Mouse (Mus musculus) left cerebral cortex, postnatal 4 days (tissue): ENCODE measurements around the gene BC049352. TPM values are rescaled to one million over a fixed set of nuclear protein-coding genes. Genes with fewer than 3 reads are reported as not detected.

Experiments
- DNase-seq: peaks from one replicate; pipeline ENCODE4 v3.0.0-alpha.2; 2022
- intact Hi-C: fragments of 180-260 bp; cut with DNase I; formaldehyde crosslinking; loops from one replicate; pipeline ENCODE4 v1.15.1; 2025
- microRNA-seq: library from miRNA; unstranded; fragments of <30 nt; microRNA quantifications from one replicate; pipeline ENCODE4 v1.2.0, GENCODE M21; 2022
- total RNA-seq, 2 experiments: library from RNA; stranded (reverse); gene quantifications; 2 replicates each; pipeline ENCODE4 v1.2.3; 2021

BC049352 gene
- total RNA-seq, 2 experiments from 2014 or later, result not detected

DNA sequence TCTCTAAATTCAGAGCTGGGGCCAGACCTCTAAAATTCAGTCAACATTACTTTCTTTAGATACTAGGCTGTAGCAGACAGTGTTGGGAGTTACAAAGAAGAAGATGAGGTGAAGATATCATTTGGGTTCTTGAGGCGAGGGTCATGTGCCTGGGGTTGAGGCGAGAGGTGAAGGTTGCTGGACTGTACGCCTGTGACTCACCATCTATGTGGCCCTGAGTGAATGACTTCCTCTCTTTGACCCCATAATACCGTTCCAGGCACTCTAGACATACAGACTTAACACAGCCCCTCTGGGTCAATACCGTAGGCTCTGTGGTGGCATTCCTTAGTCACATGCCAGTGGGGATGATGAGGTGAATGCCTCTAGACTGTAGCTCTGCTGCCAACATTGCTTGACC is 100.7 kb downstream of the BC049352 start:
- no peak for DNase-seq
- intact Hi-C loops, result no loop called here

DNA sequence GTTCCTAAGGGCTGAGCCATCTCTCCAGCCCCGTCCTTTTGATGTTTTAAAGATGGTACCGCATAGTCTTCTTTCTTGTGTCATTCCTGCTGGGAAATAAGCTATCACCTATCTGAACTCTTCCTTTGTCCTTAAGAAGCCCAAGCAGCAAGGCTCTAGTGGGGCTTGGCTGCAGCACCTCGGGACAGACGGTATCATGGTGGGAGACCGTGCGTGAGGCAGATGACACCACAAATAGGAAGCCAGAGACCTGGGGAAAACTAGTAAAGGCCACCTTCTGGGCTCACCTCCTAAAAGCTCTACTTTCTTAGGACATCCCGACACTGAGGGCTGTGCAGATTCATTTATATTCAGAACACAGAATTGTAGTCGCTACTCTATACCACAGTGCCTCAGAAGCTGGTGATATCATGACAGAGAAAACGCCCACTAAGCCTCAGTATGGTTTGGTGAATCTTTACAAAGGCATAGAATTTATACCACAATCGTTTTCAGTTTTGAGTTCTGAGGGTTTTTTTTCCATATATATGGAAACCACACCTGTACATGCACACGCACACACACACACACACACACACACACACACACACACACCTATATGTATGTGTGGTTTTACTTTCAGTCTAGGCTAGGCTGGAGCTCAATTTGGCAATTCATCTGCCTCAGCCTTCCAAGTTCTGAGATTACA is 109.8 kb downstream of the BC049352 start:
- DNase-seq, result no peak
- intact Hi-C loops, result no loop called here

DNA sequence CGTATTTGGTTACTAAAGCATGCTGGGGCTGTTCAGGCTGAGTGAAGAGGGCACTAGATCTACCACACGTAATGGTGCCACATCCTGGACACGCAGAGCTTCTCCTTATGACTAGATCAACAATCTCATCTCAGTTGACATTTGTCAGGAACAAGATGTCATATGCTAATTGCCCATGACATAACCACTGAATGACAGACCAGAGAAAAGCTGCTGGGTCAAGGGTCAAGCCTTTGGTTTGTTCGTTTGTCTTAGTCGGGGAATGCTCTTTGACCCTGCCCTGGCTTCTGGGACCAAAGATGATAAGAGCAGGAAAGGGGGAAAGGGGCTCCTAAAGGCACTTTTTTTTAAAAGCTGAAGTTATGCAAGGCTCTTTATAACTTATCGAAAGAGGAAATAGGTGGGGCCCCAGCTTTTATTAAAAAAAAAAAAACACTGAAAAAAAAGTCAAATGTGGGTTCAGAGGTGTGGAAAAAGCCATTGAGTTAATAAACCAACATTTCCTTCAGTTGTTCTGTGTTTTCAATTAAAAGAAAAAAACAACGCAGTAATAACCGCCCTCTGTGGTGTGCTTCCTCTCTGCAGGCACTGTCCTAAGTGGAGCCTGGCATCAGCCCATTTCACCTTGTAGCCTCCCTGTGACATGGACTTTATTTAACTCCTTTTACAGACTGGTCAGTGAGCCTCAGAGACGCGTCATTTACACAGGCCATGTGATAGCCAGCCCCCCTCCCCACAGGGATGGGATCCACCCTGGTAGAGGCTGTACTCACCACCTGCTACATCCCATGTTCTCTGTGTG is 112.6 kb downstream of the BC049352 start:
- DNase-seq, result no peak
- intact Hi-C loops, result loop anchor here (5.0 kb wide), 1 partner anchor 72 kb away; no protein-coding TSS in a partner anchor

DNA sequence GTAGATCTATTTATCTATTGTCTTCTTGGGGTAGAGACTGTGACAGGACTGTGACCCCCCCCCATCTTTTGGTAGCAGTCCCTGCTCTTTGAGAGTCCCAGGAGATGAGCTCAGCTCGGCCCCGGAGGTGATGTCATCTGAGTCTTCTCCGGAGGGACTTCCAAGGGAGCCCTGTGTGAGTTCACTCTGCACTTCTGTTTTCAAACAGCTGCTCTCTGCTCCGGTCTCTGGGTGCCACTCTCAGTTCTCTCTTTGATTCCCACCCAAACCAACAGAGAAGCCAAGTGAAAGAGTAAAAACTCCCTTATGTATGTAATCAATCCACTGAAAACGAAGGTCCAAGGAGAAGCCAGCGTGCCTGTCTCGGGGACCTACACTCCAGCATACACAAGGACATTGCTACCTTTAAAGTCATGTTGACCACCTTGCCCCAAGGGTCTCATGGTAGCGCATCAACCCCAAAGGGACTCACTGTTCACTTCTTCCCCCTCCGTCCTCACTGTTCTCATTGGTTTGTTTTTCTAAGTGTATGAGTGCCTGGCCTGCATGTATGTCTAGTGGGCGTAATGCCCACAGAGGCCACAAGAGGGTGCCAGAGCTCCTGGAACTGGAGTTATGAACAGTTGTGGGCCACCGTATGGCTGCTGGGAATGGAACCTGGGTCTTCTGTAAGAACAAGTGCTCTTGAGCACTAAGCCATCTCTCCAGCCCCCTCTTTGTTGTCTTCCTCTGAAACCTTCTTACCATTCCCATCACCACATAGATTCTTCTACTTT is 117.6 kb downstream of the BC049352 start:
- intact Hi-C loops, result loop anchor here (2.0 to 5.0 kb wide), 3 partner anchors 77 to 113 kb away; no protein-coding TSS in a partner anchor
- peak; percentile 39 for DNase-seq

Small RNA genes lying within 50 kb of the gene (microRNA-seq; reads per million reads assigned to microRNA genes)
- gene Mir7086, result not detected

Other genes with a start within 250 kb of the BC049352 start
- 100 to 1,000 TPM in 1 of 2 experiments, 10 to 100 TPM in 1; 95.1 to 104 TPM for gene Ube4a, start 216.4 kb upstream of the BC049352 start, total RNA-seq
- gene Cd3g, start 201.6 kb upstream of the BC049352 start, total RNA-seq, result not detected
- gene Cd3d, start 200.2 kb upstream of the BC049352 start, total RNA-seq, result not detected
- not detected for gene Cd3e, start 172.4 kb upstream of the BC049352 start, total RNA-seq
- gene Mpzl2, start 142.2 kb upstream of the BC049352 start, total RNA-seq, result 1 to 10 TPM; 1.3 to 1.5 TPM
- 1 to 10 TPM; 1.7 to 2.1 TPM for gene Mpzl3, start 126.8 kb upstream of the BC049352 start, total RNA-seq
- gene Jaml, start 102.8 kb upstream of the BC049352 start, total RNA-seq, result under 1 TPM in 1 of 2 experiments, not detected in 1; 0.18 TPM
- gene Scn2b, start 64.2 kb upstream of the BC049352 start, total RNA-seq, result 10 to 100 TPM; 17.9 to 19.4 TPM
- under 1 TPM; 0.70 to 0.89 TPM for gene Scn4b, start 43.6 kb upstream of the BC049352 start, total RNA-seq
- gene Tmprss4, start 22.1 kb downstream of the BC049352 start, total RNA-seq, result not detected
- under 1 TPM; 0.87 to 0.90 TPM for gene Il10ra, start 87.1 kb downstream of the BC049352 start, total RNA-seq
- gene Tmprss13, start 137.1 kb downstream of the BC049352 start, total RNA-seq, result not detected
- gene Fxyd6, start 188.2 kb downstream of the BC049352 start, total RNA-seq, result 100 to 1,000 TPM; 368 to 407 TPM
- 1 to 10 TPM; 6.7 to 7.0 TPM for gene Fxyd2, start 217.7 kb downstream of the BC049352 start, total RNA-seq
- 10 to 100 TPM; 46.6 to 49.1 TPM for gene Dscaml1, start 244.6 kb downstream of the BC049352 start, total RNA-seq